12 mouse cellular contexts compared by ENCODE assay signal in the genomic region with DNA sequence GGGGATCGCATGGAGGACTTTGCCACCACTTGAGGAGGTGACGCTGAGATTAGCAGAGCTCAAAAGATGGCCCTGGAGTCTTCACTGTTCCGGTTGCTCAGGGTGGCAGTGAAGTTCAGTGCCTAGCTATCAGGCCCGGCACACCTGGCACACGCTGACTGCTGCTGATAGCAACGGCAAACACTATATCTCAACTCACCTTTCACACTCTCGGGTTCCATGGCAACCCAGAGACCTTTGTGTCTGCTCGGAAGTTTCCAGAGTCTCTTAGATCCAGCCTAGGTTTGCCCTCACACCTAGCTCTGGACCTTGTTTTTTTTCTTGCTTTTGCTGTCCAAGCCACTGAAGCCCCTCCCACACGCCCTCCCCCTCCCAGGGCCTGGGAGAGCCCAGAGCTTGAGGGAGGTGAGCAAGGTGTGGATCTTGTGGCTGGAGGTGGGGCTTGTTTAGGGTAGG. TPM values are rescaled to one million over a fixed set of nuclear protein-coding genes. Genes with fewer than 3 reads are reported as not detected.
DNase-seq lines count a peak whose midpoint lies in the region; TF ChIP-seq lines count a peak whose summit lies in the region.
"Had no signal": no experiment of that assay in that cellular context is flagged by ENCODE, and none has a peak within 500 bp of the region (broad histone marks: within the 10 kb centered on the region; RNA-seq: fewer than 3 reads in every experiment).

No protein-coding gene starts in this region.

- no peak overlapping the region for H3K4me3 ChIP-seq in bone marrow, adult 2 months (replicated peaks; ENCODE audit: control insufficient read depth, low read depth, low read length)
- no peak overlapping the region for H3K4me3 ChIP-seq in liver, adult 2 months (ENCODE audit: insufficient read depth, low read depth, low read length)
- H3K4me3 ChIP-seq in heart, adult 2 months: no peak overlapping the region
- H3K4me3 ChIP-seq in left cerebral cortex, adult 2 months: no peak overlapping the region
- H3K4me3 ChIP-seq: limb, embryonic 13.5 days; neural tube, embryonic 15.5 days had no signal

- 59% methylated on average over 9 of the region's 9 CpGs for WGBS in bone marrow, adult 2 months
- WGBS in liver, adult 2 months: 28% methylated on average over 9 of the region's 9 CpGs
- 64% methylated on average over 9 of the region's 9 CpGs for WGBS in heart, adult 2 months

- H3K4me1 ChIP-seq in bone marrow, adult 2 months (ENCODE audit: control insufficient read depth, insufficient read depth, low read length): peaks cover 4% of the 10 kb centered on the region
- peaks cover 10% of the 10 kb centered on the region; the same call in 1 of the 2 replicates for H3K4me1 ChIP-seq in liver, adult 2 months (ENCODE audit: control insufficient read depth, insufficient read depth, low read length)
- peaks cover 2% of the 10 kb centered on the region; the same call in 1 of the 2 replicates for H3K4me1 ChIP-seq in heart, adult 2 months (ENCODE audit: control insufficient read depth, insufficient read depth, low read length)

- intact Hi-C loops in heart, postnatal 25 days (cut with DNase I): no loop called here
- intact Hi-C loops in heart, adult 2 months (cut with DNase I): no loop called here
- intact Hi-C loops in left cerebral cortex, adult 2 months (cut with DNase I): no loop called here

- H3K79me2 ChIP-seq in liver, adult 2 months (ENCODE audit: control insufficient read depth, insufficient read depth, low read length): no peaks in the 10 kb centered on the region
- no peaks in the 10 kb centered on the region for H3K79me2 ChIP-seq in heart, adult 2 months (replicated peaks; ENCODE audit: control insufficient read depth, insufficient read depth, low read length)

- TF ChIP-seq EP300 in heart, adult 2 months (IDR thresholded peaks at IDR 0.05; ENCODE audit: insufficient read depth, low read depth, low read length): no peak

- no peak for TF ChIP-seq POLR2A in bone marrow, adult 2 months (IDR thresholded peaks at IDR 0.05; ENCODE audit: borderline replicate concordance, control insufficient read depth, low read depth, low read length)
- TF ChIP-seq POLR2A in liver, adult 2 months (IDR thresholded peaks at IDR 0.05; ENCODE audit: extremely low read depth, insufficient read depth, low read length): no peak
- TF ChIP-seq POLR2A in heart, adult 2 months (IDR thresholded peaks at IDR 0.05; ENCODE audit: insufficient read depth, low read depth, low read length): no peak

- H3K9ac ChIP-seq in liver, adult 2 months (ENCODE audit: low read depth, low read length): no peak overlapping the region
- no peak overlapping the region for H3K9ac ChIP-seq in heart, adult 2 months (ENCODE audit: low read depth, low read length)
- H3K9ac ChIP-seq: limb, embryonic 13.5 days; neural tube, embryonic 15.5 days had no signal

- H3K36me3 ChIP-seq in liver, adult 2 months (ENCODE audit: control insufficient read depth, insufficient read depth, low read length): no peaks in the 10 kb centered on the region
- no peaks in the 10 kb centered on the region for H3K36me3 ChIP-seq in heart, adult 2 months (ENCODE audit: control insufficient read depth, insufficient read depth, low read length)
- H3K36me3 ChIP-seq: limb, embryonic 13.5 days had no signal

- H3K27ac ChIP-seq in bone marrow, adult 2 months (ENCODE audit: control insufficient read depth, insufficient read depth, low read depth, low read length, poor library complexity): peak overlapping the region; percentile 78
- no peak overlapping the region for H3K27ac ChIP-seq in liver, adult 2 months (replicated peaks; ENCODE audit: insufficient read depth, low read depth, low read length)
- no peak overlapping the region for H3K27ac ChIP-seq in heart, adult 2 months
- H3K27ac ChIP-seq in left cerebral cortex, adult 2 months: no peak overlapping the region
- H3K27ac ChIP-seq: limb, embryonic 13.5 days; neural tube, embryonic 15.5 days had no signal

- TF ChIP-seq CTCF in bone marrow, adult 2 months (IDR thresholded peaks at IDR 0.05; ENCODE audit: control insufficient read depth, insufficient read depth, low read length): no peak
- no peak for TF ChIP-seq CTCF in liver, adult 2 months (IDR thresholded peaks at IDR 0.05; ENCODE audit: low read depth, low read length)
- TF ChIP-seq CTCF in heart, adult 2 months (IDR thresholded peaks at IDR 0.05): no peak
- TF ChIP-seq CTCF in left cerebral cortex, adult 2 months (IDR thresholded peaks at IDR 0.05): no peak

- DNase-seq in heart, adult 11 months: peak; percentile 89
- no peak for DNase-seq in heart, postnatal 25 days (ENCODE audit: low spot score)
- DNase-seq in liver, adult 2 months (ENCODE audit: extremely low read depth, low read depth, low spot score): peak; percentile 77
- peak; percentile 44 to 68 for DNase-seq in spleen, postnatal 36 days (ENCODE audit: low spot score in 2 of 2)
- no peak for DNase-seq in adipocyte (ENCODE audit: low spot score)
- no peak for DNase-seq in heart, adult 2 months
- DNase-seq in left cerebral cortex, adult 2 months (ENCODE audit: extremely low spot score in 1 of 2, low spot score in 2 of 2): no peak
- DNase-seq: heart, postnatal 14 days had no signal

- H3K27me3 ChIP-seq in liver, adult 2 months (ENCODE audit: control insufficient read depth, insufficient read depth, low read length): no peaks in the 10 kb centered on the region
- H3K27me3 ChIP-seq in heart, adult 2 months (ENCODE audit: control insufficient read depth, insufficient read depth, low read length): no peaks in the 10 kb centered on the region
- H3K27me3 ChIP-seq: Patski had no signal

RNA-seq across cellular contexts. Expression of a gene that starts 3.6 kb away (rescaled TPM):
- 1 to 10 TPM; 8.0 to 9.0 TPM for total RNA-seq in heart, postnatal 25 days (2021)
- polyA plus RNA-seq in bone marrow, adult 2 months (2011; ENCODE audit: insufficient read depth, insufficient read length, low replicate concordance, missing spikeins): 5.9 and 7.4 TPM in 2 replicates
- total RNA-seq in liver, adult 2 months (2014; rRNA removed): 0.74 and 0.87 TPM in 2 replicates
- 2.4 and 2.5 TPM in 2 replicates for polyA plus RNA-seq in liver, adult 2 months (2012; rRNA removed)
- 1 to 10 TPM; 8.9 to 9.9 TPM for total RNA-seq in heart, adult 2 months (2021)
- polyA plus RNA-seq in heart, adult 2 months (2012; rRNA removed): 7.8 and 10.1 TPM in 2 replicates
- 10 to 100 TPM; 55.0 to 57.3 TPM for total RNA-seq in left cerebral cortex, adult 2 months (2021)

RNA-seq across cellular contexts. Expression of a gene that starts 20.1 kb away (rescaled TPM):
- total RNA-seq in heart, postnatal 25 days (2021): 10 to 100 TPM; 12.5 to 13.9 TPM
- polyA plus RNA-seq in bone marrow, adult 2 months (2011; ENCODE audit: insufficient read depth, insufficient read length, low replicate concordance, missing spikeins): 14.8 and 35.5 TPM in 2 replicates
- total RNA-seq in liver, adult 2 months (2014; rRNA removed): 38.5 and 46.6 TPM in 2 replicates
- polyA plus RNA-seq in liver, adult 2 months (2012; rRNA removed): 65.3 and 74.6 TPM in 2 replicates
- total RNA-seq in heart, adult 2 months (2021): 10 to 100 TPM; 14.6 to 16.4 TPM
- polyA plus RNA-seq in heart, adult 2 months (2012; rRNA removed): 25.5 and 30.0 TPM in 2 replicates
- total RNA-seq in left cerebral cortex, adult 2 months (2021): 10 to 100 TPM; 35.4 to 39.1 TPM

RNA-seq across cellular contexts. Expression of a gene that starts 23.9 kb away (rescaled TPM):
- 10 to 100 TPM; 36.2 to 43.0 TPM for total RNA-seq in heart, postnatal 25 days (2021)
- 72.3 and 112 TPM in 2 replicates for polyA plus RNA-seq in bone marrow, adult 2 months (2011; ENCODE audit: insufficient read depth, insufficient read length, low replicate concordance, missing spikeins)
- 18.0 and 19.3 TPM in 2 replicates for total RNA-seq in liver, adult 2 months (2014; rRNA removed)
- 23.6 and 26.2 TPM in 2 replicates for polyA plus RNA-seq in liver, adult 2 months (2012; rRNA removed)
- total RNA-seq in heart, adult 2 months (2021): 10 to 100 TPM; 34.2 to 41.5 TPM
- 16.9 and 17.5 TPM in 2 replicates for polyA plus RNA-seq in heart, adult 2 months (2012; rRNA removed)
- 10 to 100 TPM; 46.7 to 52.1 TPM for total RNA-seq in left cerebral cortex, adult 2 months (2021)

RNA-seq across cellular contexts. Expression of a gene that starts 59.9 kb away (rescaled TPM):
- 10 to 100 TPM; 18.2 to 18.6 TPM for total RNA-seq in heart, postnatal 25 days (2021)
- 11.3 and 26.1 TPM in 2 replicates for polyA plus RNA-seq in bone marrow, adult 2 months (2011; ENCODE audit: insufficient read depth, insufficient read length, low replicate concordance, missing spikeins)
- total RNA-seq in liver, adult 2 months (2014; rRNA removed): 4.4 and 6.2 TPM in 2 replicates
- polyA plus RNA-seq in liver, adult 2 months (2012; rRNA removed): 27.3 and 31.4 TPM in 2 replicates
- 10 to 100 TPM; 16.0 to 16.7 TPM for total RNA-seq in heart, adult 2 months (2021)
- 22.7 and 29.4 TPM in 2 replicates for polyA plus RNA-seq in heart, adult 2 months (2012; rRNA removed)
- 10 to 100 TPM; 46.1 to 47.3 TPM for total RNA-seq in left cerebral cortex, adult 2 months (2021)

Comparison
In these comparisons a context has a peak if more than half of its experiments do, and no peak if none do; other contexts are left out.
1. DNase-seq: peak in heart, adult 11 months (single experiment), liver, adult 2 months (single experiment) and spleen, postnatal 36 days (2 of 2); none in heart, postnatal 25 days (single experiment), adipocyte (single experiment), heart, adult 2 months (0 of 2) and left cerebral cortex, adult 2 months (0 of 2).
2. RNA of a gene that starts 3.6 kb away (total RNA-seq): 55.0 to 57.3 TPM in left cerebral cortex, adult 2 months; 8.9 to 9.9 TPM in heart, adult 2 months, 8.0 to 9.0 TPM in heart, postnatal 25 days and 0.74 to 0.87 TPM in liver, adult 2 months; every median in the first group is over 4 times any median in the second.